Mouse (Mus musculus): ENCODE results near the gene Myl6b. TPM values are rescaled to one million over a fixed set of nuclear protein-coding genes. Genes with fewer than 3 reads are reported as not detected.
A peak's percentile ranks its signal among the peaks of the same experiment; 100 is the strongest.

The Myl6b gene
- polyA plus RNA-seq (2015; fragmentation: Nextera tagmentation; extraction: Ambion mirVana): 2.4 and 2.7 TPM in 2 replicates

DNA sequence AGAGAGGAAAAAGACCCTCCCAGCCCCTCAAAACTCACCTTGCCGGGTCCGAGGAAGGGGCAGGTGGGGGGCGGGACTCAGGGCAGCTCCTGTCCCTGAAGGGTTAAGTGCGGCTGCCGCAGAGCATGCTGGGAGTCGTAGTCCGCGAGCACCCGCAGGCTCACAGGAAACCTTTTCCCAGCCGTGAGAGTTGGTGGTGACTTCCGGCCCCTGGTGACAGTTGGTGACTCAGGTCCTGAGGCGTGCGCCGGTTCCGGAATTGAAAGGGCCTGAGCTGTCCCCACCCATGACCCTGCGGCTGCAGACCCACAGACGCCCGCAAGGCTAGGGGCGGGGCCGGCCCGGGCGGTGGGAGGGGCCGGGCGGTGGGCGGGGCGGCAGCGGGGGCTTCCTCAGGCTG lies at the start of gene Myl6b:
Myl6b (minus strand) TSS at position 96 of the 400 bp plus-strand sequence.
- no peaks in the 10 kb centered on the region for H3K9me3 ChIP-seq
- peak; percentile 91 for ATAC-seq
- peak within 1 kb of the TSS; percentile 88 for H3K27ac ChIP-seq
- peak within 1 kb of the TSS; percentile 57 for H3K4me3 ChIP-seq (replicated peaks)
- no peaks in the 10 kb centered on the region for H3K36me3 ChIP-seq
- H3K4me2 ChIP-seq (replicated peaks): peak within 1 kb of the TSS; percentile 83
- H3K9ac ChIP-seq: peak within 1 kb of the TSS; percentile 66
- H3K4me1 ChIP-seq (replicated peaks): peaks cover 18% of the 10 kb centered on the region
- no peaks in the 10 kb centered on the region for H3K27me3 ChIP-seq (replicated peaks)
- under 1% methylated on average over 27 of the region's 27 CpGs for WGBS

DNA sequence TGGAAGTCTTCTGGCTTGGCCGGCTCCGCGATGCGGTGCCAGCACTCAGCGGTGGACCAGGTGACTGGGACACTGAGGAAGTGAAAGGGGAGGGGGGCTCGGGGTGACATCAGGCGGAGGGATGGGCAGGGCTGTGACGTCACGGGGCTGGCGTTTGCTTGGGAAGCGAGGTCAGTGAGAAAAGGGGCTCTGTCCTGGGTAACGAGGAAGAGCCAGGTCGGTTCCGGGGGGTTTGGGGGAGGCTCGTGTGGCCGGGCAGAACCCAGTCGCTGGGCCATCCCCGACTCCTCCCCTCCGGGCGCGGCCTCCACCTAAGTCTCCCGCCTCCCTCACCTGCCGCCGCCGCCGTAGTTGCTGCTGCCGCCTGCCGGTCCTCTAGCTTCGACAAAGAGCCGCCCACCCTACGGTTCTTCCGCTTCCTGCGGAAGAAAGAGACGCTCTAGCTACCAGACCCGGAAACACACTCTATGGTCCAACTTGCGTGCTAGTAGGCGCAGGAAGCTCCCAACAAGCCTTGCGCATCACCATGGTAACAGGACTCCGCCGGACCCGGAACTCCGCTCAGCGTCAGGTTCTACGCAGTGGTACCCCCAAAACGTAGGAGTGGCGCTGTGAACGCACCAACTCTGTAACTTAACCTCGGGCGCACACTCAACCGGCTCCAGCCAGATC lies 49.0 kb upstream of the Myl6b start, which contains the start of gene Zc3h10:
Zc3h10 (minus strand) TSS at position 414 of the 672 bp plus-strand sequence.
- H3K4me2 ChIP-seq (replicated peaks): peak within 1 kb of the TSS; percentile 67
- under 1% methylated on average over 50 of the region's 50 CpGs for WGBS
- peak; percentile 89 for ATAC-seq

DNA sequence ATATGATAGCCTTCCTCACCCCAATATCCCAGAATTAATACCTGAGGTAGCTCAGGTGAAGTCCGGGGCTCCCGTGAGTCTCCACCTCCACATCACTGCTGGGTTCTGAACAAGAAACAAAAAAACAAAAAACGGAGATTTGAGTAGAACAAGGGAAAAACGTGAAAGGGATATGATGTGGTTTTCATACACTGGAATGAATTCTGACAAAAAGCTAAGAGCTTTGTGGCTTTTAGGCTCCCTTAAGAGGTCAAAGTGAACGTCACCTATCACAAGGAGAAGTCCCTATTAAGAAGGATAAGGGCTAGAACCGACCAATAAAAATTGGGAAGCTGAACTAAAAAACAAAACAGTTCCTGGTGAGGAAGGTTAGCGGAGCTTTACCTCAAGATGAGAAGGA lies 48.3 kb upstream of the Myl6b start:
- Histone ChIP-seq H3K9me3 (no peaks in the 10 kb centered on the region), H3K4me2 (replicated peaks) (peak overlapping the region; percentile 67), H3K27me3 (replicated peaks) (no peaks in the 10 kb centered on the region), H3K4me3 (replicated peaks) (peak overlapping the region; percentile 74), H3K4me1 (replicated peaks) (peaks cover 9% of the 10 kb centered on the region), H3K36me3 (peaks cover 23% of the 10 kb centered on the region), H3K9ac (peak overlapping the region; percentile 75), H3K27ac (peak overlapping the region; percentile 95)
- ATAC-seq: no peak
- WGBS: 14% methylated on average over 7 of the region's 7 CpGs

More for the DNA sequence above, 49.0 kb upstream of the Myl6b start, which contains the start of gene Zc3h10:
- no peaks in the 10 kb centered on the region for H3K27me3 ChIP-seq (replicated peaks)
- peaks cover 9% of the 10 kb centered on the region for H3K4me1 ChIP-seq (replicated peaks)
- no peaks in the 10 kb centered on the region for H3K9me3 ChIP-seq
- peak within 1 kb of the TSS; percentile 95 for H3K27ac ChIP-seq
- peaks cover 23% of the 10 kb centered on the region for H3K36me3 ChIP-seq
- H3K4me3 ChIP-seq (replicated peaks): peak within 1 kb of the TSS; percentile 74
- peak within 1 kb of the TSS; percentile 76 for H3K9ac ChIP-seq

DNA sequence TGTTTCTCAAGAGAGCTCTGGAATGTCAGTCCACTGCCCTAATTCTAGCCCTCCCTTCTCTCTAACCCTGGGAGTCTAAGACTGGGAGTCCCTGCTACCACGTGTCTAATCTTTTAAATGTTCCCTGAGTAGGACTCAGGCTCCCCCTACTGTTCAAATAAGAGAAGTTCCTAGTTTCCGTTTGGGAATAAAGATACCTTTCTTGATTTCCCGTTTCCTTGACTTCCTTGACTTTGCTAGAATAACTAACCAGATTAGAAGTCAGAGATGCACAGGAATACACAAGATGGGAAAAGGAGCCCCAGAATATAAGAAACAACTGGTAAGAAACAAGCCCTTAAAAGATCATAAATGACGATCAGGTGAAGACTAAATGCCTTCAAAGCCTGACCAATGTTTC lies 47.9 kb upstream of the Myl6b start:
- 7% methylated on average over 4 of the region's 4 CpGs for WGBS
- Histone ChIP-seq H3K4me2 (replicated peaks) (peak overlapping the region; percentile 67), H3K36me3 (peaks cover 23% of the 10 kb centered on the region), H3K27ac (peak overlapping the region; percentile 95), H3K4me1 (replicated peaks) (peaks cover 9% of the 10 kb centered on the region), H3K9ac (peak overlapping the region; percentile 75), H3K27me3 (replicated peaks) (no peaks in the 10 kb centered on the region), H3K9me3 (no peaks in the 10 kb centered on the region), H3K4me3 (replicated peaks) (peak overlapping the region; percentile 74)
- ATAC-seq: no peak

DNA sequence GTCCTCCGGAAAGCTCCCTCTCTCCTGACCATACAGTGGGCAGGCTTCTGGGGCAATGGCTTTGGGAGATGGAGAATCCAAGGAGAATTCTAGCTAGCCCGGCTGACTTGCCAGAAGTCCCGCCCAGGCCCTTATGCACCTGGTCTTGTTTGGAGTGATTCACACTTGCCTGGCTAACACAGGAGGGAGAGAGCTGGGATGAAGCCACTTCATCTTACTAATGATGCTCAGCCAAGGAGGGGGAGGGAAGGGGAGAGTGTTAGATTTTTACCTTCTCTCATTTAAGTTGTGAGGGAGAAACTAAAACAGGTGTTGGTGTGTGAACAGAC lies 47.0 kb upstream of the Myl6b start:
- Histone ChIP-seq H3K4me1 (replicated peaks) (peaks cover 9% of the 10 kb centered on the region), H3K27me3 (replicated peaks) (no peaks in the 10 kb centered on the region), H3K4me3 (replicated peaks) (no peak overlapping the region), H3K4me2 (replicated peaks) (no peak overlapping the region), H3K36me3 (peaks cover 23% of the 10 kb centered on the region), H3K9me3 (no peaks in the 10 kb centered on the region), H3K27ac (no peak overlapping the region), H3K9ac (no peak overlapping the region)
- WGBS: 90% methylated on average over 3 of the region's 3 CpGs
- no peak for ATAC-seq

DNA sequence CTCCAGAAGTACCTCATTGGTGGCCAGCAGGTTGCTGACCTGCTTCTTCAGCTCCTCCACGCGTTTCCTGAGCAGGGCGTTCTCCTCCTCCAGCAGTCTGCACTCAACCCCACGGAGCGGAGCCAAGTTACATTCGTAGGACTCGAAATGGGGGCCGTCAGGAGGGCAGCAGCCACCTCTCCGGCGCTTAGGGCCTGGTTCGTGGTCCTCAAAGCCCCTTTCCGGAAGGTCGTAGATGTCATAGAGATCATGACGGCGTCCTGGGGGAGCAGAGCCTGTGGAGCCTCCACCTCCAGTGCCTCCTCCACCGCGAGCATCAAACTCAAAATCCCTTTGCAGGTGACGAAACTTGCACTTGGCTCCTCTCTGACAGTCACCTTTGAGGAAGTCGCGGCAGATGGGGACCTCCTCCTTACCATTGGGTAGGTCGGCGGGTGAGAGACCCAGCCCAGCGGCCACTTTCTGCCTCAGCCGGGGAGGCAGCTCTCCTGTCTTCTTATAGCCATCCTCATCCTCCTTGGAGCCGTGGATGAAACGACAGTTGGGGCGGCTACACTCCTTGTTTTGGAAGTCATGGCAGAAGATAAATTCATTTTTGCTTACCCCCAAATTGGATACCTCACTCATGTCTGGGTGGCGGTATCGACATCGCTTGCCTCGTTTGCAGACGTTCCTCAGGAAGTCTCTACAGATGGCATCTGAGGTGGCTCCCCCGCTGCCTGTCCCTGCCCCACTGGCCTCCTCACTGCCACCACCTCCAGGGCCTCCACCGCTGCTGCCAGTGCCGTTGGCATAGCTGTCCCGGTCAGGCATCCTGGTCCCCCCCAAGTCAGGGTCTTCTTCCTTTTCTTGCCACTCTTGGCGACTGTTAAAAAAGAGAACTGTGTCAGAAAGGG lies 46.4 kb upstream of the Myl6b start:
- no peak for ATAC-seq
- no peak overlapping the region for H3K27ac ChIP-seq
- peaks cover 9% of the 10 kb centered on the region for H3K4me1 ChIP-seq (replicated peaks)
- H3K27me3 ChIP-seq (replicated peaks): no peaks in the 10 kb centered on the region
- no peak overlapping the region for H3K4me3 ChIP-seq (replicated peaks)
- 94% methylated on average over 37 of the region's 37 CpGs for WGBS
- H3K9ac ChIP-seq: no peak overlapping the region
- peaks cover 23% of the 10 kb centered on the region for H3K36me3 ChIP-seq
- no peaks in the 10 kb centered on the region for H3K9me3 ChIP-seq
- H3K4me2 ChIP-seq (replicated peaks): no peak overlapping the region

DNA sequence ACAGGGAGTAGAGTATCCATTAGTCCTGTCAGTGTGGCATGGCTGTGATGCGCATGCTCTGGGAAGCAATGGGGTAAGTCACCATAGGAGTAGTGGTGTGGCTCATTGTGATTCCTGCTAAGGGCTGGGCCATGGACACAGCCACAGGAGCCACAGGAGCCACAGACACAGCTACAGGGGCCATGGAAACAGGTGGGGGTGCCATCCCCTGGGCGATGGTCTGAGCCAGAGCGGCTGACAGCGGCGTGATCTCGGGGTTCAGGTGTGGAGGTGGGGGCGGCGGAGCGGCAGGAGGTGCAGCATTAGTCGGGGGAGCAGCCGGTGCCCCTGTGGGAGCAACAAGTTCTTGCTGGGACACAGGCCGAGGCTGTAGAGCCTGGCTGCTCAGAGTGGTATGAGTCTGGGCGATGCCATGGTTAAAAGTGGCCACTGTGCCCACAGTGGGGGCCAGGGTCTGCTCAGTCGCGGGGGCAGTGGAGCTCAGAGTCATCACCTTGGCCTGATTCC lies 45.7 kb upstream of the Myl6b start:
- peaks cover 9% of the 10 kb centered on the region for H3K4me1 ChIP-seq (replicated peaks)
- H3K27ac ChIP-seq: no peak overlapping the region
- WGBS: 95% methylated on average over 15 of the region's 15 CpGs
- no peak for ATAC-seq
- peaks cover 23% of the 10 kb centered on the region for H3K36me3 ChIP-seq
- no peaks in the 10 kb centered on the region for H3K27me3 ChIP-seq (replicated peaks)
- no peak overlapping the region for H3K4me3 ChIP-seq (replicated peaks)
- H3K9ac ChIP-seq: no peak overlapping the region
- H3K4me2 ChIP-seq (replicated peaks): no peak overlapping the region
- no peaks in the 10 kb centered on the region for H3K9me3 ChIP-seq

DNA sequence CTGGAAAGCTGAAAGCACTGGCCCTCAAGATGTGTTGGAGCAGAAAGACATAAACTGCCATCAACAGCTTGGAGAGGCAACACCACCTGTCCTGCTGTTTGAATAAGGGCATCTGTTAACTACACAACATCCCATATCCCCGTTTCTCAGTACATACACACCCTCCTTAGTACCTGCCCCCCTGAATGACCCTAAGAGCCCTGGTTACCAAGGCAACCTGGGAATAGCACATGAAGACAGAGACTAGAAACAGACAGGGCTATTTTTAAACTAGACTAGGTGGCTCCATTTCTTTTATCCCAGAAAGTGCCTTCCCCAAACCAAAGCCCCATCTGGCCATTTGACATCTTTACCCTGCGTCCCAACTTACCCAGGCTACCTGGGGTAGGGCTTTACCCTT lies 44.6 kb upstream of the Myl6b start:
- Histone ChIP-seq H3K4me3 (replicated peaks) (no peak overlapping the region), H3K4me2 (replicated peaks) (no peak overlapping the region), H3K9ac (0 out of 2 replicates have a peak overlapping the region, but pooled peaks have one; percentile 17), H3K36me3 (peaks cover 23% of the 10 kb centered on the region), H3K27me3 (replicated peaks) (no peaks in the 10 kb centered on the region), H3K27ac (no peak overlapping the region), H3K9me3 (no peaks in the 10 kb centered on the region), H3K4me1 (replicated peaks) (peaks cover 9% of the 10 kb centered on the region)
- 49% methylated on average over 2 of the region's 2 CpGs for WGBS
- no peak for ATAC-seq

DNA sequence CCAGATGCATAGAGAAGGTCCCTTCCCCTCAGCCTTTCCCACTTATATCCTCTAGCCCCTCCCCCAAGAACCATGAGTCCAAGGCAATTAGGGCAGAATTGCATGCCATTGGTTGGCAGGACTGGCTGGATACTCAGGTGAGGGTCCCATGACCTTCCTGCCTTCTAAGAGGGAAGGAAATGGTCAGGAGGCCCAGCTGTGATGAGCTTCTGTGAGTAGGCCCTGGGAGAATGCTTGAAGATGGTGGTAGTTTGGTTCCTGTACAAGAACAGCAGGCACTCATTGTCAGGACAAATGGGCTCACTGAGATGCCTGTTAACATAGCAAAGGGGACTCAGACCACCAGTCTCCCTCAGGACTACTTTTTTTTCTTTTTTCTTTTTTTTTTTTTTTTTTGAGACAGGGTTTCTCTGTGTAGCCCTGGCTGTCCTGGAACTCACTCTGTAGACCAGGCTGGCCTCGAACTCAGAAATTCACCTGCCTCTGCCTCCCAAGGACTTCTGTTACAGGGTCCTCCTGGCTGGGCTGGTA lies 39.9 kb upstream of the Myl6b start:
- no peaks in the 10 kb centered on the region for H3K27me3 ChIP-seq (replicated peaks)

DNA sequence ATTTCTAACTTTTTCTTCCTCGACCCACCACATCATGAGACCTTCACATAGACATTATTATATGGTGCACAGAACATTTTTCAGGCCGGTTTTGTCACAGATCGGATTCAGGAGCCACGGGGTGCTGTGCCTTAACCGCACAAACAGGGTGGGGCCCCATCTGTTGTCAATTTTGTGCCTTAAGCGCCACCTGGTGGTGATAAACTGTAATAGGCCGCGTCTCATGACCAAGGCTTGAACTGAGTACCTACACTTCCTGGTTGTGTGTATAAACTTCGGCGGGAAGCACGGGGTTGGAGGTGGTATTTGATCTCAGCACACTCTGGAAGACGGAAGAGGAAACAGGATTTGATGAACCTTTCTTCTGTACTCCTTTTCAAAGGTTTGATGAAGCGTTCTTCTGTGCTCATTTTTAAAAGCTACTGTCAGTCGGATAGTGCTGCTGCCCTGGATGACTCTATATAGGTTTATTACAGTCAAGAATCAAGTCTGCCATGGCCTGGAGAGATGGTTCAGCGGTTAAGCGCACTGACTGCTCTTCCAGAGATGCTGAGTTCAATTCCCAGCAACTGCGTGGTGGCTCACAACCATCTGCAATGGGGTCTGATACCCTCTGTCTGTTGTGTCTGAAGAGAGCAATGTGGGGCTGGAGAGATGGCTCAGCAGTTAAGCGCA lies 37.9 kb upstream of the Myl6b start:
- Histone ChIP-seq H3K27ac (peak overlapping the region; percentile 2; the same call in 1 of the 2 replicates), H3K36me3 (no peaks in the 10 kb centered on the region)

More for the DNA sequence above, 39.9 kb upstream of the Myl6b start:
- H3K9ac ChIP-seq: no peak overlapping the region
- H3K27ac ChIP-seq: no peak overlapping the region
- H3K9me3 ChIP-seq: no peaks in the 10 kb centered on the region
- H3K4me1 ChIP-seq (replicated peaks): no peaks in the 10 kb centered on the region
- WGBS: 91% methylated on average over 1 of the region's 1 CpGs
- no peak overlapping the region for H3K4me2 ChIP-seq (replicated peaks)
- H3K4me3 ChIP-seq (replicated peaks): no peak overlapping the region
- no peak for ATAC-seq
- H3K36me3 ChIP-seq: 0 out of 2 replicates have a peak, but pooled peaks cover 4% of the 10 kb centered on the region

DNA sequence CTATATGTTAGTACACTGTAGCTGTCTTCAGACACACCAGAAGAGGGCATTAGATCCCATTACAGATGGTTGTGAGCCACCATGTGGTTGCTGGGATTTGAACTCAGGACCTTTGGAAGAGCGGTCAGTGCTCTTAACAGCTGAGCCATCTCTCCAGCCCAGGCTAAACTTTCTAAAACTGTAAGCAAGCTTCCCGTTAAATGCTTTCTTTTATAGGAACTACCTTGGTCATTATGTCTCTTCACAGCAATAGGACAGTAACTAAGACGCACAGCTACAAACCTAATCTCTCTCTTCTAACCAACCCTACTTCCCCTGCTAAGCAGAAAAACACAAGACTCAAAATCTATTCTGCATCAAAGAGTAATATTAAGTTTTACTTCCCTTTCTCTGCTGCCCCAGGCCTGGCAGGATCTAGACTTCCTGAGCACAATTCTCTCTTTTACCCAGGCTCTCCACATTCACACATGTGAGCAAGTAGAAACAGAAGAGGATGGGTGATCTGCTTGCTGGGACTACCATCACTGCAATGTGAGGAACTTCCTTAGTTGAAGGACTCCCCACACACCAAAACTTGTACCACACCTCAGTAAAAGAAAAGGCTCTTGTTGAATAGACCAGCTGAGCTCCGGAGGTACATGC lies 37.3 kb upstream of the Myl6b start:
- Histone ChIP-seq H3K9me3 (no peaks in the 10 kb centered on the region), H3K4me1 (replicated peaks) (no peaks in the 10 kb centered on the region), H3K36me3 (no peaks in the 10 kb centered on the region), H3K9ac (no peak overlapping the region), H3K4me3 (replicated peaks) (0 out of 2 replicates have a peak overlapping the region, but pooled peaks have one; percentile 0), H3K27ac (no peak overlapping the region), H3K27me3 (replicated peaks) (no peaks in the 10 kb centered on the region), H3K4me2 (replicated peaks) (peak overlapping the region; percentile 43)
- peak; percentile 29 for ATAC-seq
- 76% methylated on average over 4 of the region's 4 CpGs for WGBS

More for the DNA sequence above, 37.9 kb upstream of the Myl6b start:
- Histone ChIP-seq H3K27me3 (replicated peaks) (no peaks in the 10 kb centered on the region), H3K4me2 (replicated peaks) (peak overlapping the region; percentile 43), H3K9ac (no peak overlapping the region), H3K4me1 (replicated peaks) (no peaks in the 10 kb centered on the region), H3K4me3 (replicated peaks) (0 out of 2 replicates have a peak overlapping the region, but pooled peaks have one; percentile 0), H3K9me3 (no peaks in the 10 kb centered on the region)
- 14% methylated on average over 18 of the region's 18 CpGs for WGBS
- peak; percentile 95 for ATAC-seq

Data from intestine, embryonic 15.5 days (tissue).